Mouse (Mus musculus) testis, adult 2 months (tissue): ENCODE measurements around the gene Ccndbp1. TPM values are rescaled to one million over a fixed set of nuclear protein-coding genes. Genes with fewer than 3 reads are reported as not detected.
"Not testable (repeated sequence)": the region's sequence is repeated elsewhere in the genome, so short reads cannot be mapped to it uniquely, and the experiment has no call there.

Experiments
- H3K27ac ChIP-seq: fragments of 200-500 bp; 2 replicates; pipeline ENCODE4 v1.5.1; 2012; ENCODE audit warnings: low read depth, low read length; ENCODE audit not compliant: control insufficient read depth, insufficient read depth
- H3K27me3 ChIP-seq: fragments of 200-500 bp; 2 replicates; pipeline ENCODE4 v1.6.1; 2012; ENCODE audit warnings: mild to moderate bottlenecking, low read length, moderate library complexity; ENCODE audit not compliant: control insufficient read depth, insufficient read depth
- H3K36me3 ChIP-seq: fragments of 200-500 bp; 2 replicates; pipeline ENCODE4 v1.6.1; 2012; ENCODE audit warnings: mild to moderate bottlenecking, low read length; ENCODE audit not compliant: control insufficient read depth, insufficient read depth
- H3K4me1 ChIP-seq: fragments of 200-500 bp; 2 replicates; pipeline ENCODE4 v1.6.1; 2012; ENCODE audit warnings: low read length; ENCODE audit not compliant: control insufficient read depth, insufficient read depth
- H3K4me3 ChIP-seq: fragments of 200-500 bp; 2 replicates; pipeline ENCODE4 v1.5.1; 2012; ENCODE audit warnings: low read depth, mild to moderate bottlenecking, low read length, moderate library complexity, mixed read lengths; ENCODE audit not compliant: control insufficient read depth
- CTCF ChIP-seq: fragments of 200-500 bp; IDR thresholded peaks from 2 replicates; pipeline ENCODE4 v1.5.1; 2012; ENCODE audit warnings: low read depth, mild to moderate bottlenecking, inconsistent platforms, low read length, moderate library complexity; ENCODE audit not compliant: control insufficient read depth, insufficient read depth, insufficient replicate concordance
- POLR2A ChIP-seq: fragments of 200-500 bp; IDR thresholded peaks from 2 replicates; pipeline ENCODE4 v1.6.1; 2012; ENCODE audit warnings: low read depth, mild to moderate bottlenecking, inconsistent platforms, low read length, moderate library complexity; ENCODE audit not compliant: control insufficient read depth
- polyA plus RNA-seq: library from polyadenylated mRNA; depleted of rRNA; stranded (reverse); fragments of >200 nt; gene quantifications from 2 replicates; pipeline ENCODE4 v1.2.3, GENCODE M21; 2012

Ccndbp1 gene
- polyA plus RNA-seq, 1 experiment: 11.0 TPM

DNA sequence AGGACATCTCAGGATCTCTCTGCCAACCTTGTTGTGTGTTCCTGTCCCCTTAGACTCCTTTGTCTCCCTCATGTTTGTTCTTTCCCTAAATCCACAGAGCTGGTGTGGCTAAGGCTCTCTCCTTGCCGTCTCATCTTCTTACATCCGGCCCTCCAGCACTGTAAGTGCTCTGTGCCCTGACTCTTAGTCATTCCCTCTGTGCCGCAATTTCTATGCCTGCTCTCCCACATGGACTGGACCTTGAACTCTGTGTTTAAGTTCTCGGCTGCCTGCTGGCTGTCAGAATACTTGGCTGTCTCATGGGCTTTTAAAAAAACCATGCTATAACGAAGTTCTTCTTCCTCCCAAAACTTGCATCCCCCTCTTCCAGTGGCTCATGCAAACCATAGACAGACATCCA lies 14.7 kb downstream of the Ccndbp1 start:
- Histone ChIP-seq H3K4me3 (no peak overlapping the region), H3K27ac (no peak overlapping the region), H3K27me3 (no peaks in the 10 kb centered on the region), H3K36me3 (no peaks in the 10 kb centered on the region), H3K4me1 (no peaks in the 10 kb centered on the region)
- TF ChIP-seq POLR2A: no peak
- TF ChIP-seq CTCF: no peak

DNA sequence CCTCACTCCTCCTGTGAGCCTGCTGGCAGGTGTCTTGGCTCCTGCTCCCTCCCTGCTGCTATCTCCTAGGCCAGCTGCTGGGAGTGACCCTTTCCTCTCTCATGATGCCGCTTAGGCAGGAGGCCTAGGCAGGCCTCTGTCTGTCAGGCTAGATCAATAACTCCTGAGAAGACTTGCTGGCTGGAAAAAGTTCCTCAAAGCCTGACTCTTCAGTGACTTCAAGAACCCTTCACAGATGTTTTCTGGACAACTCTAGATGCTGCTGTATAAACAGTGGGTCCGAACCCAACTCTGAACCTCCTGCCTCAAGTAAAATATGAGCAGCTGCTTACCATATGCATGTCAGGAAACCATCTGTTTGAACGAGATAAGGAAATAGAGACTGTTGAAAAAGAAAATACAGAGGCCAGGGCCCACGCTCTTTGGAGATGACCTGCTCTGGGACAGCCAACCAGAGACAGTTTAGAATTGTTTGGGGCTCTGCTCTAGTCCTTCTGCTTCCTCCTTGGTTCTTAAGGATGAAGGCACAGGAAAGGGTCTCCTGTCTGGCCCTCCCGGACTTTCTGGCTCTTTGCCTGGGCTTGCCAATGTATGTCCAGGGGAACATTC lies 28.6 kb downstream of the Ccndbp1 start, which contains the start of gene Epb42:
TSS of gene Epb42 (minus strand) at position 340 of the 609 bp plus-strand sequence.
- Histone ChIP-seq H3K4me1 (no peaks in the 10 kb centered on the region), H3K27me3 (no peaks in the 10 kb centered on the region), H3K4me3 (no peak within 1 kb of the TSS), H3K36me3 (no peaks in the 10 kb centered on the region), H3K27ac (no peak within 1 kb of the TSS)
- TF ChIP-seq POLR2A (no peak), CTCF (no peak)

DNA sequence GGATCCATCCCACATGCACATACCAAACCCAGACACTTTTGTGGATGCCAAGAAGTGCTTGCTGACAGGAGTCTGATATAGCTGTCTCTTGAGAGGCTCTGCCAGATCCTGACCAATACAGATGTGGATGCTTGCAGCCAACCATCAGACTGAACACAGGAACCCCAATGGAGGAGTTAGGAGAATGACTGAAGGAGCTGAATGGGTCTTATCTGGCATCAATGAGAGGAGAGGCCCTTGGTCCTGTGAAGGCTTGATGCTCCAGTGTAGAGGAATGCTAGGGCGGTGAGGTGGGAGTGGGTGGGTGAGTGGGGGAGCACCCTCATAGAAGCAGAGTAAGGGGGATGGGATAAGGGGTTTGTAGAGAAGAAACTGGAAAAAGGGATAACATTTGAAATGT lies 30.6 kb downstream of the Ccndbp1 start:
- H3K27me3 ChIP-seq, H3K27ac ChIP-seq, H3K36me3 ChIP-seq, H3K4me3 ChIP-seq, H3K4me1 ChIP-seq: not testable (repeated sequence)

DNA sequence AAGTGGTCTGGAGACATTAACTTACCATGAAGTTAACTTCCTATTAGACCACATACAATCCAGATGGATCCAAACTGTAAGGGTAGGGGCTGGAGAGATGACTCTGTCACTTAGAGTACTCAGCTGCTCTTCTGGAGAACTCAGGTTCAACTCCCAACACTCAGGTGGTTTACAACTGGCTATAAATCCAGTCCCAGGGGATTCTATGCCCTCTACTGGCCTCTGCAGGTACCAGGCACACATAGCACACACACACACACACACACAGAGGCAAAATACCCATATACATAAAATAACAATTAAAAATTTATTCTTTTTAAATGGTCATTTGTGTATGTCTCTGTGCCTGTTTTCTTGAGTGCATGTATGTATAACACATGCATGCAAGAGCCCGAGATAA lies 31.2 kb downstream of the Ccndbp1 start:
- H3K27ac ChIP-seq: no peak overlapping the region
- no peaks in the 10 kb centered on the region for H3K4me1 ChIP-seq
- H3K36me3 ChIP-seq: no peaks in the 10 kb centered on the region
- H3K27me3 ChIP-seq: no peaks in the 10 kb centered on the region
- no peak overlapping the region for H3K4me3 ChIP-seq
- TF ChIP-seq POLR2A (no peak), CTCF (no peak)

DNA sequence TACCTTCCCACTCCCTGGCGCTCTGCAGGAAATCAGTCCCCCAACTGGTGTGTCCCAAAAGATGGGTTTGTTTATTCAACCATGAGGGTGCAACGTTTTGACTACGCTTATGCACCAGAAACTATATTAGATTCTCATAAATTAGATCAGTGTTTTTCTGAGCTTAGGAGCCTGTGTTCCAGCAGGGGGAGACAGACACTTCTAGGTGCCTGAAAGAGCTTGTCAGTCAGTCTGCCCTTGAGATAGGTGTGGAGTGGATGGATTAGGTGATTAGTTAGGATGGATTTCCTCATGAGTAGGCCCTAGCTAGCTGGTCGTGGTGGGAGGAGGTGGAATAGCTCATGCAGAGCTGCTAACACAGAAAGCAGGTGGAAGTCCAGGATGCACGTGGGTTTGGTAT lies 32.9 kb downstream of the Ccndbp1 start:
- Histone ChIP-seq H3K36me3 (no peaks in the 10 kb centered on the region), H3K4me3 (no peak overlapping the region), H3K27me3 (no peaks in the 10 kb centered on the region), H3K4me1 (no peaks in the 10 kb centered on the region), H3K27ac (no peak overlapping the region)
- TF ChIP-seq POLR2A (no peak), CTCF (no peak)

DNA sequence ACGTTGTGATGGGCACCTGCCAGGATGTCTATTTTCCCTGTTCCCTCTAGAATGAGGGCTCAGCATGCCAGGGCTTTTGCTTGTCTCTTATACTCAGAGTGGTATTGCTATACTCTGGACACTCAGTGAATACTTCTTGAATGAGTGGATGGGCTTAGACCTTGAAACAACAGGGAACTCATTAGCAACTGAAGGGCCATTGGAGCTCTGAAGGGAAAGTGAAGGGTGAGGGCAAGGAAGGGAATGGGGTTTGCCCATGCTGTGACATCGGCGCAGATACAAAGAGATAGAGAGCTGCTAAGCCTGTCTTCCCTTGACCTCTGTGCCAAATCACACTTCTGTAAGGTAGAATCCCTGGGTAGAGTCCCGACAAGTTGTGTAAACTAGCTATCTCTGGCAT lies 37.5 kb downstream of the Ccndbp1 start:
- H3K4me1 ChIP-seq: no peaks in the 10 kb centered on the region
- no peaks in the 10 kb centered on the region for H3K27me3 ChIP-seq
- TF ChIP-seq CTCF (no peak), POLR2A (no peak)
- H3K4me3 ChIP-seq: no peak overlapping the region
- H3K27ac ChIP-seq: no peak overlapping the region
- H3K36me3 ChIP-seq: no peaks in the 10 kb centered on the region

DNA sequence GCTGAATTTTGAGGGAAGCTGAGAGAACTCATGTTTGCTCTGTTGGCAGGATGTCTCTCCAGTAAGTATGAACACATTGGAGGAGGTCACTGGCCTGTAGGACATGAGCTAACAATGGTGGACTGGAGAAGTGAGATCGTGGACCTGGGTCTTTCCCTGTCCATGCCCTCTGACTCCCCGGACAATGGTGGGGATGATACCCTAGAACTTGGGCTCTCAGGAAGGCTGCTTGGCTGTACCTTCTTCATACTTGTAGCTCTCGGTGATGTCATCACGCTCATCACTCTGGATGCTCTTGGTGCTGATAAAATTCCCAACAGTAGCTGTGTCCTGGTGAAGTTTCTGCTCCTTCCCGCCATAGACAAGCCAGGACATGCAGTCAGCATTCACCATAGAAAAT lies 44.0 kb downstream of the Ccndbp1 start:
- Histone ChIP-seq H3K27me3 (no peaks in the 10 kb centered on the region), H3K4me3 (no peak overlapping the region), H3K27ac (no peak overlapping the region), H3K36me3 (no peaks in the 10 kb centered on the region), H3K4me1 (no peaks in the 10 kb centered on the region)
- TF ChIP-seq CTCF: no peak
- no peak for TF ChIP-seq POLR2A

DNA sequence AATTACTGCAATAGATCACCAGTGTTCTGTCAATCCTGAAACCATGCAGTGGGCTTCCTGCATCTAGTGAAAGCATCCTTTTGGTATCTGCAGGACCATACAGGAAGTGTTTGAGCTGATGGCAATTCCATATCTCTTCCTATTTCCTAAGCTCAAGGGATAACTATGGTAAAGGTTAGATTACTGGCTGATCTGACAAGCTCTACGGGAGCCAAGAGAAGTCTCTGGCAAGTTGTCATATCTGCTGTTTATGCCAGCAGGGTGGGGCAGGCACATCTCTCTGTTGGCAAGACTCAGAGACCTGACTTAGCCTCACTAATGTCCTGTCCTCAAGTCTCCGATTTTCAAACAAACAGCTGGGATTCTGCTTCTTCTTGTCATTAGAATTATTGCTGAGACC lies 45.9 kb downstream of the Ccndbp1 start:
- Histone ChIP-seq H3K4me1 (no peaks in the 10 kb centered on the region), H3K36me3 (no peaks in the 10 kb centered on the region), H3K27ac (no peak overlapping the region), H3K4me3 (no peak overlapping the region), H3K27me3 (no peaks in the 10 kb centered on the region)
- no peak for TF ChIP-seq CTCF
- TF ChIP-seq POLR2A: no peak
